ENCODE assay signal across 8 mouse cellular contexts in the genomic region with DNA sequence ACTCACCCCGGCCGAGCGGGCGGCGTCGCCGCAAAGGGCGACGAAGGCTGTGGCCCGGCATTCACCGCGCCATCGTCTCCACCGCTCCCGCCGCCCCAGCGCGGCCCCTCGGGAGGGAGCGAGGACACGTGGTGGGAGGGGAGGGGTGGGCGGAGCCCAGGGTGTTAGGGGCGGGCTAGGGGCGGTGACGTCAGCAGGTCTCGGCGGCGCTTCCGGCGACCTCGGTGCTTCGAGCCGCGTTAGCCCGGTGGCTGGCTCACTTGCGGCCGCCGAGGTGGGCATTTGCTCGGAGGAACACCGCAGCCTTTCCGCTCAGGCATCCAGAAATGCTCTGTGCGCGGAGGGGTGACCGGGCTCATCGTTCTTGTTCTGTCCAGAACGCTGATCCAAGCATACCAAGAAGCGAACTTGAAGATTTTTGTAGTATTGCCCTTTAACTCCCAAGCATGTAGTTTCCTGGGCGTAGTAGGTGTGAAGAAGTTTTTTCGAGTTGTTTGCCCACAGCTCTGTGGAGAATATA. TPM values are rescaled to one million over a fixed set of nuclear protein-coding genes. Genes with fewer than 3 reads are reported as not detected.
DNase-seq lines count a peak whose midpoint lies in the region; ATAC-seq and TF ChIP-seq lines count a peak whose summit lies in the region.

A gene (minus strand): TSS at position 163 of the 520 bp plus-strand sequence.

- 10% methylated on average over 39 of the region's 49 CpGs for WGBS in forebrain, embryonic 14.5 days
- 2% methylated on average over 46 of the region's 49 CpGs for WGBS in lung, postnatal 0 days

- intact Hi-C loops in heart, postnatal 36 days (cut with DNase I): loop anchor here (2.0 kb wide), 1 partner anchor 29 kb away; no protein-coding TSS in a partner anchor

- peak within 1 kb of the TSS; percentile 64 for H3K9ac ChIP-seq in ES-E14 (ENCODE audit: insufficient read depth, low read depth, low read length, poor library complexity, severe bottlenecking)
- H3K9ac ChIP-seq in forebrain, embryonic 14.5 days (ENCODE audit: low read length): peak within 1 kb of the TSS; percentile 89
- H3K9ac ChIP-seq in lung, postnatal 0 days (replicated peaks; ENCODE audit: low read depth): peak within 1 kb of the TSS; percentile 50

- TF ChIP-seq CTCF in layer of hippocampus, adult 2 months (conservative IDR thresholded peaks at IDR 0.05): no peak
- no peak for TF ChIP-seq CTCF in lung, postnatal 0 days (IDR thresholded peaks at IDR 0.05)

- peak within 1 kb of the TSS; percentile 44 to 66 for H3K4me3 ChIP-seq in ES-E14 (ENCODE audit: insufficient read depth in 1 of 2, low read depth in 1 of 2, low read length in 2 of 2, poor library complexity in 1 of 2, severe bottlenecking in 1 of 2)
- peak within 1 kb of the TSS; percentile 78 for H3K4me3 ChIP-seq in forebrain, embryonic 14.5 days (ENCODE audit: low read depth, low read length)
- H3K4me3 ChIP-seq in layer of hippocampus, adult 2 months: peak within 1 kb of the TSS; percentile 74
- peak within 1 kb of the TSS; percentile 61 for H3K4me3 ChIP-seq in lung, postnatal 0 days (ENCODE audit: low read depth, low read length)

- peak; percentile 79 for ATAC-seq in cerebellum, adult (ENCODE audit: insufficient number of reproducible peaks, low FRiP score, low TSS enrichment)
- peak; percentile 96 for ATAC-seq in forebrain, embryonic 14.5 days
- peak; percentile 96 for ATAC-seq in lung, postnatal 0 days

- no peak within 1 kb of the TSS for H3K27ac ChIP-seq in ES-E14 (ENCODE audit: insufficient read depth, low read depth, low read length, poor library complexity, severe bottlenecking)
- H3K27ac ChIP-seq in forebrain, embryonic 14.5 days (ENCODE audit: low read depth, low read length): peak within 1 kb of the TSS; percentile 74; the same call in 1 of the 2 replicates
- H3K27ac ChIP-seq in layer of hippocampus, adult 2 months: peak within 1 kb of the TSS; percentile 86
- peak within 1 kb of the TSS; percentile 55 for H3K27ac ChIP-seq in lung, postnatal 0 days (ENCODE audit: low read length)

- no peaks in the 10 kb centered on the region for H3K4me1 ChIP-seq in ES-E14 (ENCODE audit: control insufficient read depth in 2 of 2, insufficient read depth in 2 of 2, low read length in 2 of 2, poor library complexity in 1 of 2)
- peaks cover 12% of the 10 kb centered on the region for H3K4me1 ChIP-seq in forebrain, embryonic 14.5 days (ENCODE audit: control insufficient read depth, insufficient read depth, low read length)
- no peaks in the 10 kb centered on the region for H3K4me1 ChIP-seq in lung, postnatal 0 days (ENCODE audit: insufficient read depth, low read depth, low read length)

- peak; percentile 45 for DNase-seq in ES-E14 (ENCODE audit: low read depth, low spot score)
- DNase-seq in forebrain, embryonic 14.5 days (ENCODE audit: low spot score): peak; percentile 94
- DNase-seq in heart, postnatal 36 days: peak; percentile 75 to 82
- peak; percentile 62 to 74 for DNase-seq in layer of hippocampus, adult 2 months (ENCODE audit: low spot score in 2 of 2)
- DNase-seq in lung, postnatal 0 days (ENCODE audit: low spot score): peak; percentile 88
- peak; percentile 62 for DNase-seq in ovary, postnatal 14 days (ENCODE audit: low spot score)
- DNase-seq in thymus, postnatal 10 days (ENCODE audit: low spot score in 2 of 2): peak; percentile 70 to 85

- in situ Hi-C loops in ES-E14 (cut with MboI; ENCODE audit: low sequenced_read_pairs in 2 of 2, unreplicated experiment in 2 of 2): no loop called here

- H3K36me3 ChIP-seq in ES-E14 (ENCODE audit: control insufficient read depth, insufficient read depth, low read length, poor library complexity, severe bottlenecking): no peaks in the 10 kb centered on the region
- peaks cover 31% of the 10 kb centered on the region for H3K36me3 ChIP-seq in forebrain, embryonic 14.5 days (ENCODE audit: control insufficient read depth, insufficient read depth, low read length)
- H3K36me3 ChIP-seq in lung, postnatal 0 days (ENCODE audit: insufficient read depth, low read length): no peaks in the 10 kb centered on the region

- no peaks in the 10 kb centered on the region for H3K27me3 ChIP-seq in forebrain, embryonic 14.5 days (replicated peaks; ENCODE audit: control insufficient read depth, insufficient read depth, low read length)
- H3K27me3 ChIP-seq in lung, postnatal 0 days (replicated peaks; ENCODE audit: insufficient read depth, low read length): no peaks in the 10 kb centered on the region

- no peaks in the 10 kb centered on the region for H3K9me3 ChIP-seq in ES-E14 (ENCODE audit: control insufficient read depth, insufficient read depth, low read depth, low read length)
- H3K9me3 ChIP-seq in forebrain, embryonic 14.5 days (replicated peaks; ENCODE audit: control insufficient read depth, low read length): no peaks in the 10 kb centered on the region
- H3K9me3 ChIP-seq in lung, postnatal 0 days (ENCODE audit: low read length): no peaks in the 10 kb centered on the region

- H3K4me2 ChIP-seq in forebrain, embryonic 14.5 days (ENCODE audit: low read length): peak within 1 kb of the TSS; percentile 66
- peak within 1 kb of the TSS; percentile 98 for H3K4me2 ChIP-seq in lung, postnatal 0 days (replicated peaks; ENCODE audit: low read depth, low read length)

- no peak for TF ChIP-seq EP300 in lung, postnatal 0 days (IDR thresholded peaks at IDR 0.05)

TF ChIP-seq in ES-E14, 5 proteins besides CTCF, POLR2A, EP300 and RAD21:
- no peak for TF ChIP-seq HCFC1 (IDR thresholded peaks at IDR 0.05; ENCODE audit: borderline replicate concordance, insufficient read depth, low read length)
- TF ChIP-seq ZNF384 (IDR thresholded peaks at IDR 0.05; ENCODE audit: low read depth, low read length): no peak
- no peak for TF ChIP-seq MAFK (IDR thresholded peaks at IDR 0.05; ENCODE audit: insufficient read depth, low read depth, low read length)
- TF ChIP-seq ZC3H11A (IDR thresholded peaks at IDR 0.05; ENCODE audit: borderline replicate concordance, low read depth, low read length): no peak
- TF ChIP-seq CHD2 (IDR thresholded peaks at IDR 0.05; ENCODE audit: low read depth, low read length): no peak
TF ChIP-seq in ES-E14: peak in this region for 0.

RNA-seq across cellular contexts. Expression of the gene that starts here (rescaled TPM):
- total RNA-seq in ES-E14 (2012; rRNA removed): 3.0 and 3.5 TPM in 2 replicates
- polyA plus RNA-seq in forebrain, embryonic 14.5 days (2014; fragmentation: Nextera tagmentation; extraction: Ambion mirVana): 34.0 and 36.4 TPM in 2 replicates
- total RNA-seq in heart, postnatal 36 days (2021): 10 to 100 TPM; 10.6 to 11.6 TPM
- total RNA-seq in layer of hippocampus, adult 2 months (2021): 10 to 100 TPM; 29.7 to 36.1 TPM
- 3.5 and 4.0 TPM in 2 replicates for polyA plus RNA-seq in lung, postnatal 0 days (2015; fragmentation: Nextera tagmentation; extraction: Ambion mirVana)
